Mouse (Mus musculus) CH12.LX (cell line): Measurements from ENCODE around the gene Tnfaip3. TPM values are rescaled to one million over a fixed set of nuclear protein-coding genes. Genes with fewer than 3 reads are reported as not detected.

Source experiments
- DNase-seq: peaks from one replicate; pipeline ENCODE4 v3.0.0-alpha.2; 2013; ENCODE audit errors: extremely low read depth
- H3K27ac ChIP-seq: 2 replicates; pipeline ENCODE4 v1.5.1; 2012; ENCODE audit warnings: low read depth, mild to moderate bottlenecking, control low read depth, moderate library complexity; ENCODE audit not compliant: insufficient read depth
- H3K27me3 ChIP-seq: replicated peaks from 2 replicates; pipeline ENCODE3; 2012; ENCODE audit warnings: inconsistent platforms
- H3K36me3 ChIP-seq, 2 experiments: replicated peaks in 1 of 2; 2 replicates each; pipeline versions ENCODE3 to v1.6.1; 2012; ENCODE audit warnings: inconsistent platforms in 1 of 2, low read length in 1 of 2, mild to moderate bottlenecking in 1 of 2, mixed read lengths in 1 of 2, moderate library complexity in 1 of 2; ENCODE audit not compliant: control insufficient read depth in 1 of 2, insufficient read depth in 1 of 2
- H3K4me1 ChIP-seq, 2 experiments: 2 replicates each; pipeline ENCODE4 v1.6.1; 2012; ENCODE audit warnings: inconsistent platforms in 1 of 2, moderate library complexity in 1 of 2; ENCODE audit not compliant: insufficient read depth in 2 of 2, control insufficient read depth in 1 of 2
- H3K4me2 ChIP-seq: 2 replicates; pipeline ENCODE4 v1.6.1; 2012; ENCODE audit warnings: low read depth, mild to moderate bottlenecking, control low read depth; ENCODE audit not compliant: poor library complexity, insufficient read depth, severe bottlenecking
- H3K4me3 ChIP-seq, 3 experiments: fragments of 150-350 bp in 1 of 3; sonication (generic) in 1 of 3; replicated peaks in 1 of 3; 2 replicates each; pipeline versions ENCODE3 to v1.5.1; 2011 to 2012; ENCODE audit warnings: low read depth in 2 of 3, low read length in 2 of 3, mild to moderate bottlenecking in 2 of 3, moderate library complexity in 2 of 3, control low read depth in 1 of 3, improper control_type of control experiment in 1 of 3, inconsistent platforms in 1 of 3, mixed read lengths in 1 of 3; ENCODE audit not compliant: poor library complexity in 1 of 3
- H3K79me2 ChIP-seq: replicated peaks from 2 replicates; pipeline ENCODE4 v1.6.1; 2012; ENCODE audit warnings: mild to moderate bottlenecking, moderate library complexity; ENCODE audit not compliant: control insufficient read depth, poor library complexity, insufficient read depth, severe bottlenecking; ENCODE audit errors: extremely low read depth
- H3K9ac ChIP-seq: 2 replicates; pipeline ENCODE4 v1.6.1; 2012; ENCODE audit warnings: low read depth, mild to moderate bottlenecking, control low read depth, moderate library complexity; ENCODE audit not compliant: insufficient read depth
- H3K9me3 ChIP-seq: replicated peaks from 2 replicates; pipeline ENCODE3; 2012; ENCODE audit warnings: low read length, inconsistent platforms, mixed read lengths
- BHLHE40 ChIP-seq: IDR thresholded peaks from 2 replicates; pipeline ENCODE4 v1.6.1; 2011; ENCODE audit warnings: mild to moderate bottlenecking, low read depth, low read length, improper control_type of control experiment
- CHD1 ChIP-seq: IDR thresholded peaks from 2 replicates; pipeline ENCODE4 v1.6.1; 2012; ENCODE audit warnings: low read depth, low read length, improper control_type of control experiment, inconsistent platforms
- CTCF ChIP-seq, 2 experiments: IDR thresholded peaks in 1 of 2; conservative IDR thresholded peaks in 1 of 2; 2 replicates each; pipeline ENCODE4 v1.5.1; 2011 to 2012; ENCODE audit warnings: low read depth in 2 of 2, low read length in 2 of 2, improper control_type of control experiment in 1 of 2, inconsistent platforms in 1 of 2, mild to moderate bottlenecking in 1 of 2, moderate library complexity in 1 of 2
- GABPA ChIP-seq: IDR thresholded peaks from 2 replicates; pipeline ENCODE4 v1.6.1; 2012; ENCODE audit warnings: low read depth, low read length, improper control_type of control experiment, inconsistent platforms; ENCODE audit not compliant: insufficient replicate concordance
- JUN ChIP-seq: IDR thresholded peaks from 2 replicates; pipeline ENCODE4 v1.6.1; 2011; ENCODE audit warnings: low read depth, mild to moderate bottlenecking, low read length, improper control_type of control experiment, moderate library complexity; ENCODE audit not compliant: insufficient read depth
- JUND ChIP-seq: conservative IDR thresholded peaks from 2 replicates; pipeline ENCODE4 v1.6.1; 2011; ENCODE audit warnings: low read depth, low read length, improper control_type of control experiment
- MAX ChIP-seq: IDR thresholded peaks from 2 replicates; pipeline ENCODE4 v1.6.1; 2011; ENCODE audit warnings: low read length, improper control_type of control experiment
- MXI1 ChIP-seq: IDR thresholded peaks from 2 replicates; pipeline ENCODE4 v1.6.1; 2011; ENCODE audit warnings: mild to moderate bottlenecking, low read depth, low read length, improper control_type of control experiment
- MYC ChIP-seq: IDR thresholded peaks from 2 replicates; pipeline ENCODE4 v1.6.1; 2011; ENCODE audit warnings: low read depth, mild to moderate bottlenecking, improper control_type of control experiment, low read length
- POLR2A ChIP-seq: IDR thresholded peaks from 2 replicates; pipeline ENCODE4 v1.6.1; 2011; ENCODE audit warnings: low read depth, mild to moderate bottlenecking, improper control_type of control experiment, low read length
- POLR2AphosphoS2 ChIP-seq: IDR thresholded peaks from 2 replicates; pipeline ENCODE4 v1.6.1; 2011; ENCODE audit warnings: low read depth, low read length, improper control_type of control experiment
- RCOR1 ChIP-seq: conservative IDR thresholded peaks from 2 replicates; pipeline ENCODE4 v1.6.1; 2012; ENCODE audit warnings: low read depth, mild to moderate bottlenecking, inconsistent platforms, low read length, improper control_type of control experiment
- SIN3A ChIP-seq: IDR thresholded peaks from 2 replicates; pipeline ENCODE4 v1.6.1; 2012; ENCODE audit warnings: low read length, improper control_type of control experiment, inconsistent platforms
- SMC3 ChIP-seq: IDR thresholded peaks from 2 replicates; pipeline ENCODE4 v1.6.1; 2011; ENCODE audit warnings: low read depth, low read length, improper control_type of control experiment
- UBTF ChIP-seq: IDR thresholded peaks from 2 replicates; pipeline ENCODE4 v1.6.1; 2012; ENCODE audit warnings: low read depth, mild to moderate bottlenecking, inconsistent platforms, low read length, improper control_type of control experiment, moderate library complexity
- ZC3H11A ChIP-seq: IDR thresholded peaks from 2 replicates; pipeline ENCODE4 v1.6.1; 2012; ENCODE audit warnings: low read depth, mild to moderate bottlenecking, inconsistent platforms, low read length, improper control_type of control experiment
- ZKSCAN1 ChIP-seq: IDR thresholded peaks from 2 replicates; pipeline ENCODE4 v1.6.1; 2012; ENCODE audit warnings: low read depth, inconsistent platforms, low read length, improper control_type of control experiment, borderline replicate concordance
- ZNF384 ChIP-seq: IDR thresholded peaks from 2 replicates; pipeline ENCODE4 v1.6.1; 2012; ENCODE audit warnings: low read depth, low read length, improper control_type of control experiment, inconsistent platforms
- dilution Hi-C: fragments of 300-500 bp; cut with MboI; formaldehyde crosslinking; loops from 2 replicates; pipeline ENCODE4 v1.14.3; 2020; ENCODE audit warnings: low sequenced_read_pairs; ENCODE audit not compliant: extremely low pct_unique_long_range_greater_than_20kb, extremely low pct_ligation_motif_present
- in situ Hi-C: fragments of 300-500 bp; cut with MboI; formaldehyde crosslinking; loops from 3 replicates; pipeline ENCODE4 v1.14.3; 2019; ENCODE audit warnings: low sequenced_read_pairs, low pct_ligation_motif_present, low pct_unique_long_range_greater_than_20kb, mixed read lengths
- polyA plus RNA-seq: library from polyadenylated mRNA; unstranded; fragments of >175 nt; gene quantifications from 2 replicates; pipeline ENCODE4 v1.2.1, GENCODE M21; 2012; ENCODE audit warnings: low read depth; ENCODE audit not compliant: insufficient read length
- total RNA-seq, 2 experiments: library from RNA; depleted of rRNA; stranded (reverse); fragments of 300-350 nt in 1 of 2; fragments of >200 nt in 1 of 2; gene quantifications; 2 replicates each; pipeline ENCODE4 v1.2.3; 2012 to 2014

Tnfaip3 gene
- total and polyA plus RNA-seq, 3 experiments = 24.6 to 95.3 (median 51.7) TPM

DNA sequence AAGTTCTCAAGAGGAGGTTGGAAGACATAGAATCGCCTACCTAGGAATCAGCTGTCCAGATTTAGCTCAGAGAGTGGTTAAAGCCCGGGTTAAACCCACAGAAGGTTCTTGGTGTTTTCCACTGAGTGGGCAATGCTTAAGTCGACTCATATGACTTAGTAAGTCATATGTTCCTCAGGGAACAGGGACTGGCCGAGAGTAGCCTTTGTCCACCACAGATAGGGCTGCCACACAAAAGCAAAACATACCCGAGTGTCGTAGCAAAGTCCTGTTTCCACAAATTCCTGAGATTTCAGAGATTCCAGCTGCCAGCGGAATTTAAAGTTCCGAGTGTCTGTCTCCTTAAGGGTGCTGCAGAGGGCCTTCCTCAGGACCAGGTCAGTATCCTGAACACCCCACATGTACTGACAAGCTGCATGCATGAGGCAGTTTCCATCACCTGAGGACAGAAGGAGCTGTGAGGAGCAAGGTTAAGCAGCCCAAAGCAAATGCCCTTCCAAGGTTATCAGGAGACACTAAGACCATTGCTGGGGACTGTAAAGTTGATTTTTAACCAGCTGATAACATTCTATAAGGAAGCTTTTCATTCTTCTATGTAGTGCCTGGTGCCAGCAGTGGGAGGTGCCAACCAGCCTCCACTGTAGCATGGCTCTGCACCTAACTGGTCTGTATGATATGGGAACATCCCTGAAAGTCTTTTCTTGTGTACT lies 7.4 kb downstream of the Tnfaip3 start:
- Histone ChIP-seq H3K27ac (peak overlapping the region; percentile 97), H3K4me1 (peaks cover 21 to 50% of the 10 kb centered on the region in 2 experiments), H3K4me2 (peak overlapping the region; percentile 57), H3K36me3 (peaks cover 70 to 77% of the 10 kb centered on the region in 2 experiments), H3K9ac (peak overlapping the region; percentile 79), H3K79me2 (peaks cover 90% of the 10 kb centered on the region), H3K4me3 (peak overlapping the region; percentile 49 to 68 (median 61)), H3K27me3 (no peaks in the 10 kb centered on the region), H3K9me3 (no peaks in the 10 kb centered on the region)
- TF ChIP-seq MXI1 (peak; percentile 14; the same call in 1 of the 2 replicates), SMC3 (no peak; the same call in 1 of the 2 replicates), RCOR1 (no peak), SIN3A (no peak), ZC3H11A (no peak), ZKSCAN1 (no peak), MAX (no peak), MYC (peak; percentile 36; the same call in 1 of the 2 replicates), ZNF384 (no peak), CTCF (conservative IDR thresholded peaks at IDR 0.05 in 1 of 2, IDR thresholded peaks at IDR 0.05 in 1 of 2; ENCODE audit: low read depth in 2 of 2, low read length in 2 of 2) (no peak), POLR2A (peak; percentile 16; the same call in 1 of the 2 replicates), CHD1 (peak; percentile 68; the same call in 1 of the 2 replicates), GABPA (no peak), POLR2AphosphoS2 (no peak), JUN (no peak), UBTF (0 out of 2 replicates have a peak, but pooled peaks have one; percentile 53), BHLHE40 (no peak), JUND (no peak)
- dilution Hi-C loops (no loop called here), in situ Hi-C loops (no loop called here)
- DNase-seq = no peak

DNA sequence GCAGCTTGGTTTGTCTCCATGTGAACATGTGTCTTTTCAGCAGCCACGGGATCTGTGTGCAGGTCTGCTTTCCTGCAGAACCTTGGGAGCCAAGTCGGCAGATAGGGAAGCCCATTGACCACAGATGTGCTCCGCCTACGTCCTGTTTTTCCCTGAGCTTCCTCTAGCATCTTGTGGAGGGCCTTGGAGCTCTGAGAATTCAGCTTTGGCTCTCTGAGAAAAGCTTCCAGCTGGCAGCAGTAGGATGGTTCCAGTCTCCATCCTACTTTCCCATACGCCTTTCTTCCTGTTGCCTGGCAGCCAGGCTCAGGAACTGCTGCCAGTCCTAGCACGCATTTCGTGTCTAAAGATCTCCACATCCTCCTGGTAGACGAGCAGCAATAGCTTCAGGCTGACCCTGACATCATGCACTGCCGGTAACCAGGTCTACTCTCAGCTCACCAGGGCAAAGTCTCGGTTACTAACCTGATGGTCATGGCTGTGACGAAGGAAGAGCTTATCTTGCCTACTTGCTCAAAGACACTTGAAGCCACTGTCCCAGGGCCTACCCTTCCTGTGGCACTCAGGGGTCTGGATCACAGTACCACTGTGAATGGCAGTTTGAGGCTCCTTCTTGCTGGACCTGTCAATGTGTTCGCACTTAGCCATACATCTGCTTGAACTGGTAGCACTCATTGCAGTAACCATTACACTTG lies 13.2 kb downstream of the Tnfaip3 start:
- no peak overlapping the region for H3K4me2 ChIP-seq
- H3K36me3 ChIP-seq = peaks cover 66 to 82% of the 10 kb centered on the region in 2 experiments
- H3K4me3 ChIP-seq = no peak overlapping the region
- H3K9ac ChIP-seq = no peak overlapping the region
- H3K27me3 ChIP-seq = no peaks in the 10 kb centered on the region
- H3K79me2 ChIP-seq = peaks cover 64% of the 10 kb centered on the region
- TF ChIP-seq POLR2A = peak; percentile 19; the same call in 1 of the 2 replicates
- TF ChIP-seq JUN = no peak
- peaks cover 37 to 74% of the 10 kb centered on the region in 2 experiments for H3K4me1 ChIP-seq
- DNase-seq = no peak
- peak overlapping the region; percentile 5; the same call in 1 of the 2 replicates for H3K27ac ChIP-seq
- peaks cover 8% of the 10 kb centered on the region for H3K9me3 ChIP-seq
- in situ Hi-C loops (no loop called here), dilution Hi-C loops (no loop called here)
